Mouse (Mus musculus) T-helper 1 cell (primary cell): ENCODE measurements around the gene Rbms3.

Source experiments
- in situ Hi-C: fragments of 300-600 bp; cut with MboI, MseI; formaldehyde crosslinking; loops from one replicate; pipeline ENCODE4 v1.15.1; 2025; ENCODE audit warnings: high pct_unique_total_duplicates

The Rbms3 gene

DNA sequence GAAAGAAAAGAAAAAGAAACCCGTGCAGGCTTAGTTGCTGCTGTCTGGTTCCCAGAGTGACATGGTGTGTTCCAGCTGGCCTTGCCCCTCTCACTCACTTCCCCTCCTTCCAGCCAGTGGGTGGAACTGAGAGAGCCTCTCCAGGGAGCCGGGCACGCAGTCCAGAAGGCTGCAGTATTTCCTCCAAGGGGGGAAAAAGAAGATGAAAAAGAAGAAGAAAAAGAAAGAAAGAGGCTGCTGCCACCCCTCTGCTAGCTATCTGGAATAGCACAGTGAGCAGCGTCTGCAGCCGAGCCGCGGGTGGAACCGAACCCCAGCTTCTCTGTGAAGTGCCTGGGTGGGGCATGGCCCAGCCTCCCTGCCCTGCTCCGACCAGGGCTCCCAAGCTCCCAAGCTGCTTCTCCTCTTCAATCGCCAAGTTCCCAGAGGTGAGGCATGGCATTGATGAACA lies 377.3 kb downstream of the Rbms3 start:
- in situ Hi-C loops = no loop called here

DNA sequence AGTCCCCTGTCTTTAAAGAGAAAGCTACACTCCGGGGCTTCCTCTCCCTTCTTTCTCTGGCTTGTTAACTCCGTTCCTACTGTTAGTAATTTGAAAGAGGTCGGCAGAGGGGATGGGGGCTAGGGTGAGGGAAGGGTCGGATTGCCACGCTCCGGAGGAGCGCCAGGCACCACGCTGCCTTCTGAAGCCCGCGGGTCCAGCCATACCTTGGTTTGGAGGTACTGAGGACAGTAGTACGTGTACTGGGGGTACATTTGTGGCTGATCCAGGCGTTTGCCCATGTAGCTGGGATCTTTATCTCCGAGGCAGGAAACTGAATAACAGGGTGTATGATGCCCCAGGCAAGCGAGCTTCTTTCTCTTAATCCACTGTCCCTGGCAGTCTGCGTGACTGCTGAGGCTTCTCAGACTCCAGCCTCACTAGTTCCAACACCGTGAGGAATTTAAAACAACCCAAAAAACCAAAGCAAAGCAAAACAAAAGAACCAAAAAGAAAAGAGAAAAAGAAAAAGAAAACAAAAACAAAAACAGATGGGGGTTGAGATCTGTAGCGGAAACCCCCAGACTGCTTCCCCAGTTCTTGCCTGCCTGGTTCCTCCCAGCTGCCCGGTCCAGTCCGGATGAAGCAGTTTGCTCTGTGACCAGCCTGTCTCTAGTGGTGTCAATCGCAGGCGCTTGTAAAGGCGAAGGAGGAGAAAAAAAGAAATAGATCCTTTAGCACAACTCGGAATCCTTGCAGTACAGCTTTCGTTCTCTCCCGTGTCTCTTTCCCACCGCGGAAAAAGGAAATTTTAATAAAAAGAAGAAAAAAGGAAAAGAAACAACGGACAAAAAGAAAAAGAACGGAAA lies 378.0 kb downstream of the Rbms3 start:
- in situ Hi-C loops = no loop called here

DNA sequence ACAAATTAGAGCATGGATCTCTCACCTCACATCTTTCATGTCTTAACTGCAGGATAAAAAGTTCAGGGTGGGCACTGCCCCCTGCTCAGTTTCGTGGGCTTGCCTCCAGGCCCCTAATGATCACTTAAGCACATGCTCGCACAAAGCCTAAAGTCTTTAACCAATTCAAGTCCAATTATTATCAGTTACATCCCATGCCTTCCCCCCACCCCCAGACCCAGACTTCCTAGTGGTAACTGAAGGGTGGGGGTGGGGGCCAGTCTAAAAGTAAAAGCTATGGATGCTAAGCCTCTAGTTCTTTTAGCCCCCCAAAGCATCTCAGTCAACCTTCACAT lies 378.9 kb downstream of the Rbms3 start:
- in situ Hi-C loops = no loop called here

DNA sequence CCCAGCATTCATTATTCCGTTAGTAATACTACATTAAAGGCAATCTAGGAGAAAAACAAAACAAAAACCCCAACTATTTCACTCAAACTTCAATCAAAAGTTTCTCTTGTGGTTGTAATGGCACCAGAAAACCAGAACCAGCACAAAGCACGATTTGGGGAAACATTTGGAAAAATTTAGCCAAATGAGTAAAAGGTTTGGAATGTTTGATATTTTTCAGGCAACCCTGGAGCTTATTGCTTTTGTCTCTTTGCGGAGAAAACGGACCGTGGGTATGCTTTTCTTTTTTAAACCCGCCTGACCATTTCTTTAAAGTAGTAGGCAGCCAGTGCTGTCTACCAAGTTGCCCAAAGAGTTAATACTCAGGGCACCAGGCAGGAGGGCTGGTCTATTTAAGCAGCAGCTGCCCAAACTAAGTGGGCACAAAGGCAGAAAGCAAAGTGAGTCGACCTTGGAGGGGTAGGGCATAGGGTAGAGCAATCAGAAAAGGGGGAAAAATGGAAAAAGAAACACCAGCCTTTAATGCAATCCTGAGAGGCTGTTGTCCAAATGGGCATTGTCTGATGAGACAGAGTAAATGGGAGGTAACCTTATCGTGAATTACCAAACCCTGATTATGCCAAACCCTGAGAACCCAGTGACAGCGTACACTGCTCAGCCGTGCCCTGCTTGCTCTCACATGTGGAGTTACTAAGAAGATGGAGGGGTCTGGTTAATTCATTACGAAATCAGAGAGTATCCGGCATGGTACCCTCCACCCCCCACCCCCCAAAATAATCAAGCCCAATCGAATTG lies 379.5 kb downstream of the Rbms3 start:
- in situ Hi-C loops = no loop called here

DNA sequence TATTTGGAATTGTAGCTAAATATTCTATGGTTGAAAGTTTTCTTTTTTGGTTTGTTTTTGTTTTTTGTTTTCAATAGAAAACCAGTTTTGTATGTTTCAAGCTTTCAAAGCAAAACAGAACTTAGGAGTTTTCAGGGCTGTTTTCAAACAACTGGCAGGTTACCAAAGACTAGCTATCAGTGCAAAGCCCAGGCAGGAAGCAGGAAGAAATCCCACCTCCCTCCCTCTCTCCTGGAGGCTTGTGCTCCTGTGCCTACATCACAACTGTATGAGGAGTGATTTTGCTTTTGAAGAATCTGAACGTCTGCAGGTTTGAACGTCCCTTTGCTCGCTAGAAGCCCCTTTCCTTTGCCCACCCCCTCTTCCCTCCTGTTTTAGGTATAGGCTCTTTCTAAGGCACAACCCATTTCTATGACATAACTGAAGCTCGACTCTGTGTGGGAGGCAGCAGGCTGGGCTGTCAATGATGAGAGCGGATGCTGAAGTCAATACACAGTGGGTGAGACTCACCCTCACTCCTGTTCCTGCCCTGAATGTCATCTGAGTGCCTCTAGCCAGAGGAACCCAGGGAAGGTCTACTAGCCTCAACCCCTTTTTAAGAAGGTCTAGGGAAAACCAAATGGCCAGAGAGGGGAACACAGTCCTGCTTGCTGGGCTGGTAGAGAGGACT lies 382.3 kb downstream of the Rbms3 start:
- in situ Hi-C loops = no loop called here

DNA sequence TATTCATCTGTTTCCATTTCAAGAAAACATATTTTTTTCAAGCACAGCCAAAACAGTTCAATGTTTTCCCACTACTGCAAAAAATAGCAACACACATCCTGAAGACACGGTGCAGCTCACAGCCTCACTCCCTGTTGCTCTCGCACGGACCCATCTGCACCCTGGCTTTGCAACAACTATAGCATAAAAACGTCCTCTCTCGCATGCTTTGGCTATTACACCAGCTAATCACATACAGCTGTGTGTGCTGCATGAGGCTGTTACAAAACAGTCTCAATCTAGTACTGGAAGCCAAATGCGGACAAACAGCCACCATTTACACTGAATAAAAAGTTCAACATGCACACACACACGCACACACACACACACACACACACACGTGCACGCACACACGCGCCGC lies 383.5 kb downstream of the Rbms3 start:
- in situ Hi-C loops = no loop called here

DNA sequence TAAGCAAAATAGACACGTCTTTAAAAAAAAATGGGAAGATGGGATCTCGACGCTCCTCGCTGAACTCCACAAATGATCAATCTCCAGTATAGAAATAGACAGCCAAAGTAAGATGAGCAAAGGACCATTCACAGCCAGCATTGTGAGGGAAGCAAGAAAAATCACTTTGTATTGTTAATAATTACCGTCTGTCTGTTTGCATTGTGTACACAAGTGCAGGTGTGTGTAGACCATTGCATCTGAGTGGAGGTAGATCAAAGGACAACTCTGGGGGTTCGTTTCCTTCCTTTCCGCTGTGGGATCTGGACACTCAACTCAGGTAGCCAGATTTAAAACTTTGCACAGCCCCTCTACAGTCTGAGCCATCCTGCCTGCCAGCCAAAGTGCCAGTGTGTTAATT lies 386.3 kb downstream of the Rbms3 start:
- in situ Hi-C loops = no loop called here

DNA sequence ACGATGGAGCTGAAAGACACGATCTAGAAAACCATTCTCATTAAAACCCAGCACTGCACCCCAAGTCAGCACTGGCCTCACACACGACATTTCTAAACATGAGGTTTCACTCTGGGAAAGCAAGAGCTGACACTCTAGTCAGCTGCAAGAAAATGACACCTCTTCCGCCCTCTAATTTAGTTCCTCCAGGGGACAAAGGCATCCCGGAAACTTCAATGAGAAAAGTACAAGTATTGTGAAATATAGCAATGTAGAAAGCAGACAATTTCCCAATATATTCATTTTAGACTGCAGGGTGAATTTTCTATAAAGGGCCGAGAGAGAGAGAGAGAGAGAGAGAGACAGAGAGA lies 395.0 kb downstream of the Rbms3 start:
- in situ Hi-C loops = no loop called here

DNA sequence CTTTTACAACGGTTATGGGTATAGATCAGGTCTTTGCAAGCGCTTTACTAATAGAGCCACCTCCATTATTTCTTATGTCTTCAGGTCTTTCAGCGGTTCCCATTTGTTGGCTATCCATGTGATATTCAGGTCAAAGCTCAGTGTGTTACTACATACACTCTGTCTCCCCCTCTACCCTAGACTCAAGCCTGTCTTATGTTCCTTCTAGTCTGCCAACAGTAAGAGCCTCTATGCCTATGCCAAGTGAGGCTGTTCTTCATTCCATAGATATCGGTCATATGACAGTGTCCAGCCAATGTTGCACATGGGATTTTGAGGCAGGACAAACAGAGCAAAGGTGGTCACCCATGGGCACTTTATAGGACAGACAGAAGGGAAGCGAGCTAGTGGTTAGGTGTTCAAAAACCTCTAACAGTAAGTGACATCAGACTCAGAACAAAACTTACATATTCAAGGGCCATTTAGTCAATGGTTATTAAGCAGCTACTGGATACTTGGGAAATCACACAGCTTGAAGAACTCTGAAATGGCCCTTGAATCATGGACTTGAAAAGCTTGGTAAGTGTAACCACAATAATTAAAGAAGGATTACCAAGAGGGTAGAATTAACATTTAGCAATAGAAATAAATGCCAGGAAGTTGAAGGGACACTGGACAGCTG lies 395.5 kb downstream of the Rbms3 start:
- in situ Hi-C loops = no loop called here

DNA sequence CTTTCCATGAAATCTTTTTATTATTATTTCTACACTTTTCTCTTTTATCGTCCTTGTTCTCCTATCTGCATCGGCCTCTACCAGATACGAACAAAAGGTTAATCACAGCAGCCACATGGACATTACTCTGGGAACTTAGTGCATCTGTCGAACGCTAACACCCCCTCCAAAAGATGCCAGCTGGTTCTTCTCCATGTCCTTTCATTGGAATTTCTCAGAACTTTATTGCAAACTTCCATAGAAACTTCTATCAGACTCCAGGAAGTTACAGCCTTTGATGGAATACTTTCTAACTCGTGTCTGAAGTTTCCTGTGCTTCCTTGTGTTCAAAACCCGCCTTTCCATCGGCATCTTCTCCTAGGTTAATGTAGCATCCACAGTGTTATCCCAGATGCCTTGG lies 407.0 kb downstream of the Rbms3 start:
- in situ Hi-C loops = no loop called here

DNA sequence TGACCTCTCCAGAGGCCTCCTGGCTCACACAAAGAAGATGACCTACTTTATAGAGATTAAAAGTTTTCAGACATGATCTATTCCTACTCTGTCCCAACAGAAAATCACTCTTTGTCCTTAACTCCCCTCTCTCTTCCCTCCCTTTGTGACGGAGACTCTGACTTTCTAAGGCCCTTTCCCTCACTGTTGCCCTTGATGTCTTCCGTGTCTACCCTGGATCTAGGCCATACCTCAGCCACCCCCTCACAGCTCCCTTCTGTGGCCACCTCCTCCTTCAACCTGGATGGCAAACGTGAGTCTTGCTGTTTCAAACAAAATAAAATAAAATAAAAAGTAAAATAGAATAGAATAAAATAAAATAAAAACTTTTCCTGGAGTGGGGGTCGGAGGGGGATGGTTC lies 408.2 kb downstream of the Rbms3 start:
- in situ Hi-C loops = no loop called here

DNA sequence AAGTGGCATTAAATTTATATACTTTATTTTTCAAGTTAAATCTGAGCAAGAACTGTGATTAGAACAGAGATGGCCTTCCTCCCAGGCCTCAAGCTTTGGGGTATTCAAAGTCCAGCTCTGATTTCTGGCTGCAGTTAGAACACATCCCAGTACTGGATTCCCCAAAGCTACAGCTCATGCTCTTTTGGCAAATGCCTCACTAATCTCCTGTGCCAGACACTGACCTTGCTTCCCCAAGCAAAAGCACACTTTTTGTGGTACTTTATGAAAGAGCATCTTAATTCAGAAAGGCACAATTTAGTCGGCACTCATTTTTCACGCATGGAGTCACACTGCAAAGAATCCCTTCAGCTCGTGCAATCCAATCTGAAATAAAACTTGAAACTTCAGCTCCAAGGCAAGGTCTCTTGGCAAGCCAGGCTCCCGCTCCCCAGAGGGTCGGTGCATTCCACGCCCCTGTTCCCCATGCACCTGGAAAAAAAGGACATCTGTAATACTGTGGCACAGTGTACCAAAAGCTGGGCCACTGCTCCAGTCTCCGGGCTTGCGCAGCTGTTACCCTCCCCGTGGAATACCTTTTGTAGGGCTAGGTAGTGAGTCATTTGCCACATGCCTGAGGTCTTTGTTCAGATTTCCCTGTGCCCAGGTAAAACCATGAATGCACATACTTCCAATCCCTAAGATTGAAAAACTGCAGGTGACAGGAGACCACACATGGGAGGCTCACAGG lies 413.5 kb downstream of the Rbms3 start:
- in situ Hi-C loops = no loop called here

DNA sequence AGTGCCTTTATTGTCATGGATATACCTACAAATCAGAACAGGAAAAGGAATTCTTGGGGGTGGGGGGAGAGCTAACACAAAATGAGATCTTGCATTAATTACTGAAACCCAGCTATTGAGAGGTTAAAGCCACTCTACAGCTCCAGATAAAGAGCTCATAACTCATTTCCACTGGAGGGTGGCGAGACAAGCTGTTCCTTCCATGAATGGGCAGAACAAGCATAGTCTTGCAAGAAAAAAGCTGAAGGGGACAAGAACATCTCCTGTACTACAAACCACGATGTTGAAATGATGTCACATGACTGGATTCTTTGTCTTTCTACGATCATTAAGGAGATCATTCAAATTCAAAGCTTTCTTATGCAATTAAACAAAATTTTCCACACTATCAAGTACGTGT lies 417.7 kb downstream of the Rbms3 start:
- in situ Hi-C loops = no loop called here

DNA sequence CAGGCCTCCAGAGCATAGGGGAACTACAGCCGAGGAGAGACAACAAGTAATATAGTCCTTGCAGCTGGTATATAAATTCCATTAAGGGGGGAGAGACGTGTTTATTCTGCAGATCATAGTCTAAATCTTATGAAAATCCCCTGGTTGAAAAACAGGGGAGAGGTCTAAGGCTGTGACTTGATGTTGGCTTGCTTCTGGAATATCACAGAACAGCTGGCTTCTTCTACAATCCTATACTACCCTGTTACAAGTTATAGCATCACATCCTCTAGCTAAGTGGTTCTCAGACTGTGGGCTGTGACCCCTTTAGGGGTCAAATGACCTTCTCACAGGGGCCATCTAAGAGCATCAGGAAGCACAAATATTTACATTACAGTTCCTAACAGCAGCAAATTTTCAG lies 419.4 kb downstream of the Rbms3 start:
- in situ Hi-C loops = no loop called here

DNA sequence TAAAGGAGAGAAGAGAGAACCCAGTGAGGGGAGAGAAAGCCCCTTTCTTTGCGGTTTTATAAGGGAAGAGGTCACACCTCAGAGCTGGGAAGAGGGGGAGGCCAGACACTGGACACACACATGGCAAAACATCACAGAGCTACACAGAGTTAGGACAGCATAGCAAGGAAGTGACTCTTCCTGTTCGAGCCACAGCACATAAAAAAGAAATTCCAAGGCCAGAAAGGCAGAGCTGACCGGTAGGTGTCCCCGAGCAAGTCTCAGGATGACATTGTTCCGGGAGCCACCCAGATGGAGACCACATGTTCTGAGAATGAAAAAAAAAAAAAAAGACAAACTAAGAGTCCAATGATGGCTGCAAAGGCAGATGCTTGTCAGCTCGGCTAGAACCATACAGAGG lies 424.3 kb downstream of the Rbms3 start:
- in situ Hi-C loops = no loop called here

DNA sequence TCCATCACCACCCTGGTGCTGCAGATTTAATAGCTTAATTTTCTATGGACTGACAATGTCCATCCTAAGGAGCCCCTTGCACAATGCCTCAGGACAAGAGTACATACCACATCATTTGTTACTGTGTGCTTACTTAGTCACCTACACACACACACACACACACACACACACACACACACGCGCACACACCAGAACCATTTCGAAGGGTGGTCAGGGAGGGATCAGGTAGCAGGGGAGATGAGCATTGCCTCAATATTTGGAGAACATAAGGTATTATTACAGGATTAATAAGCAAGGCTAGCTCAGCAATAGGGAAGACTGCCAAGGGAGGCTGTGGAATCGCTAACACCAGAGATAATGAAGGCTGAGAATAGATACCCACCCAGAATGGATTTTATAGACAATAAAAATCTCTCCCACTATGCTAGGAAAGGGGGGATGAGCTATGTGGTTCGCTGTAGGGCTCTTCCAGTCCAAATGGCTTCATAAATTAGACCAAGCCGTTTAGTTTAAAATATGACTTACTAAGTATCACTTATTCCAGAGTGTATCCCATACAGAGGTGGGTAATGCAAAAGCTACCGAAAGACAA lies 429.6 kb downstream of the Rbms3 start:
- in situ Hi-C loops = no loop called here

DNA sequence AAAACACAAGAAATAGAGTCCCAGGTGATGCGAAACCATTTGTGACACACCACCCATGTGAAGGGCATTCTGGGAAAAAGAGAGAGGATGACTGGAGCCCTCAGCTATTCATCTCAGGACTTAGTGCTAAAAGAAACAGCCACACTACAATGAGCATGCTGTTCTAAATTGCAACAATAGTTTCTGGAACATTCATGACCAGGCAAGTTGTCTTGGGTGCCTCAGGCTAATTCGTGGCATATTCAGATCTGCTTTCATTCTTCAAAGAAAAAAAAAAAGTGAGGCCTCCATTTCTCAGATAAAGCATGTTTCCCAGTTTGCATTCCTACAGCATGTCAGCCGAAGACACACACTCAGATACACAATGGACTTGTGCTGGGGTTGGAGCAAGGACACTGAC lies 432.2 kb downstream of the Rbms3 start:
- in situ Hi-C loops = no loop called here

DNA sequence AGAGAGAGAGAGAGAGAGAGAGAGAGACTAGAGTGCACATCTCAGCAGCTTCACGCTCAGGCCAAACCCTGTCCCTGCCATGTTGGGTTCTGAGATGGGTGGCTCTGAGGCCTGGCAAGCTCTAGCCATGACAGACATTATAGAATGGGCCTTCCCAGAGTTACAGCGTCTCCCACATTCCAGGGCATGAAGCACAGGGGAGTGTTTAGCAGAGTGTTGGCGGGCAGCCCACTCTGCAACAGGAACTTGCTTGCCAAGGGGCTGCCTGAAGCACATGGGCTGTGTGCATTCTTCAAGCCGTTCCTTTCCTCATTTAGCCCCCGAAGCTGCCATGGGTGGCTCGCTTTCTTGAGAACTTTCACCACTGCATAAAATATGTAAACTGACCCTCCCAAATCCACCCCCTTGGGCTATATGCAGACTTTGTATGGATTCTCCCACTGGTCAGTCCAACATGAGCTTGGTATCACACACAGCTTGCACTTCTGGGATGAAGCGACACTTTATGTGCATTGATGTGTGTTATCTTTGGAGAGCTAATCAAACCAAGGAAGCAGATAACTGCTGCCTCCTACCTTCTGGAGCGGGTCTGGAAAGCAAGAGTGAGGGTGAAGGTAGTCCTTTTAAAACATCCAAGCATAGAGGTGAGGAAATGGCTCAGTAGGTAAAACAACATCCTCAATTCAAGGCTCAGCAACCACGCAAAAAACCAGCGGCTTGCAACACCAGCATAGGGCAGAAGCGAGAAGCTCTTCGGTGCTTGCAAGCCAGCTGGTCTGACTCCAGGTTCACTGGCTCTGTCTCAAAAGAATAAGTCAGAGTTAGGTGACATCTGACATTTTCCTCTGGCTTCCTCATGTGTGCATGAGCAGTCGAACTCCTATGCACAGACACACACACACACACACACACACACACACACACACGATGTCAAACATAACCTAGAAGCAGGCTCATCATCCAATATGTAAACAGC lies 436.9 kb downstream of the Rbms3 start:
- in situ Hi-C loops = no loop called here

DNA sequence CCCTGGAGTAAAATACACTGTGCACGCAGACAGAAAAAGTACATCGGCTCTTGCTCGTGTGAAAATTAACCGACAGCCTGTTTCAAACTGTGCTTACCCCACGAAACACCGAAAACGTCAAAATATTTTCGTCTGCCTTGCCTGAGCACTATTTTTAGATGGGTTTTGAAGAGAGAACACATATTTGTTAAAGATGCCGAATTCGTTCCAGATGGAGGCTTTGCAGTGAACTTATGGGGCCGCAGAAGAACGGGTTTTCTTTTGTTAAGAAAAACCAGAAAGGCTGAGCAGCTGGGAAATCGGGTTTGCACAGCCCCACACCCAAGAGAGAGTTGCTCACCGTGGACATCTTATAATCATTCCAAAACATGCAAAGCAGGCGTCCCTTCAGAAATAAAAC lies 437.6 kb downstream of the Rbms3 start:
- in situ Hi-C loops = no loop called here

DNA sequence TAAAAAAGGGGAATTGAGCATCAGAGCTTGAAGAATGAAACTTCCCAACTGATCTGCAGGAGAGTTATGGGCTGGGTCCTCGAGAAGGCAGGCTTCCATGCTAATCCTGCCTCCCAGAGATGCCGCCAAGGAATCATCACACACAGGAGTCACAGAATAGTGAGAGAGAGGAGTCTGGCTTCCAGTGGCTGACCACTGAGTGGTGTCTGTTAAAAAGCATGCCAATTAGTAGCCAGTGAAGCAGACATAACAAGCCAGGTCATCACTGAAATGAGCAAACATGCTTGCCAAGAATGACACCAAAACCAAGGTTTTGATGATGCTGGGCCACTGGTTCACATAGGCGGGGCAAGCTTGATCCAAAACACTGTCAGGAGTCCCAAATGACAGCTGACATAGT lies 441.3 kb downstream of the Rbms3 start:
- in situ Hi-C loops = no loop called here
